Mouse (Mus musculus) layer of hippocampus, postnatal 10 days (tissue): Measurements from ENCODE around the gene Rpl27a. TPM values are rescaled to one million over a fixed set of nuclear protein-coding genes. Genes with fewer than 3 reads are reported as not detected.

Experiments used
- DNase-seq, 2 experiments: peaks; one replicate each; pipeline ENCODE4 v3.0.0; 2021; ENCODE audit warnings: low spot score in 2 of 2
- long read RNA-seq: library from polyadenylated mRNA; stranded (forward); transcript quantifications from one replicate; pipeline ENCODE4 v2.0.0, GENCODE M21; 2023
- total RNA-seq, 2 experiments: library from RNA; stranded (reverse); gene quantifications; 2 replicates each; pipeline ENCODE4 v1.2.3; 2021

Rpl27a gene
- total RNA-seq, result 100 to 1,000 TPM; 148 to 164 TPM
- long read RNA-seq, transcript Rpl27a-203 (5 exons, 1,158 nt), result major isoform, 225 of 240 reads
- long read RNA-seq, partial matches to known transcripts, result 11 of 240 reads
- long read RNA-seq, other reads (novel, unspliced or antisense), result 4 of 240 reads

DNA sequence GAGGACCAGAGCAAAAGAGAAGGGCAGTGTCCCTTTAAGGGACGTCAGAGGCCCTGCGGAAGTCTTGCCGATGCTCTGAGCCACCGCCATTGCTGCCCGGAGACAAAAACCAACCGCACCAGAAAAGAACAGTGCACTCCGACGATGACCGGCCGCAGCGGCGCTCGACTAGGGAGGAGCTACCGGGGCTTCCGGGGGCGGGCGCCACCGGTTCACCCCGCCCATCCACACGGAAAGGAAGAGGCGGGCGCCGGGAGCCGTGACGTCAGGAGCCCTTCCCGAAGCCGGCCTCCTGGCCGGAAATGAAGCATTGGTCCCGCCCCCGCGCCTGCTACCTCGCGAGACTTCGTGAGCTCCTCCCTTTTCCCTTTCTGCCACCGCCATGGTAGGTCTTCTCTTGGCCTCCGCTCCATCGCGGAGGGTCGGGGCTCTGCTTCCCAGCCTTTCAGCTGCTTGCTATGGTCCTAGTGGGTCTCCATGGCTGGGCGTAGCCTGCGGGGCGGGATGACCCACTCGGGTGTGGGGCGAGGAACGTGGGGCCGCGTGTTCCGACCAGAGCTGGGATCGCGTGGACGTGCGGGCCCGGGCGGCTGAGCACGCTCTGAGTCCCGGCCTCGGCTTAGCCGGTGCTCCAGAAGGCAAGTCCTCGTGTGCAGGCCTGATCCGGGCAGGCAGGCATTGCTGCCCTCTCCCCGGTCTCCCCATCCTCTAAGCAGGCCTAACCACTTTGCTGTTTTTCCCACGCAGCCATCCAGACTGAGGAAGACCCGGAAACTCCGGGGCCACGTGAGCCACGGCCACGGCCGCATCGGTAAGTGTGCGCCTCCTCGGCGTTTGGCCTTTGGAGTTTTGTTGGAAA, at the start of gene Rpl27a:
Gene Rpl27a (plus strand): TSS at position 310 of the 859 bp plus-strand sequence.
- peak; percentile 99 for DNase-seq

DNA sequence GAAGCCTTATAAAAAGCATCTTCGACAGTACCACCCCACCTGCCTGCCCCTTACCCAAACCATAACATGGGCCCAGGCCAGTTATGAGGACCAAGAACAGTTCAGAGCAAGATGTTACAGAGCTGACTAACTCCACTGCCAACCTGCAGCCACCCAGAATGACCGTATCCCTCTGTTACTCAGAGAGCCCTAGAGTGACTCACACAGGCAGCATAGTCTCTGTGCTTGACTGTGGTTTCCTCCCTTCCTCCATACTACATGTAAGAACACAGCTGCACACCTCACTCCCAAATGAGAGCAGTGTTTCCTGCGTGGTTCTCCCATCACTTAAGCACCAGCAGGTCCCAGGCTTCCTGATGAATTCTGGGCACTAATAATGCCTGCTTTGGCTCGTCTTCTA, 48.2 kb upstream of the Rpl27a start:
- no peak for DNase-seq

DNA sequence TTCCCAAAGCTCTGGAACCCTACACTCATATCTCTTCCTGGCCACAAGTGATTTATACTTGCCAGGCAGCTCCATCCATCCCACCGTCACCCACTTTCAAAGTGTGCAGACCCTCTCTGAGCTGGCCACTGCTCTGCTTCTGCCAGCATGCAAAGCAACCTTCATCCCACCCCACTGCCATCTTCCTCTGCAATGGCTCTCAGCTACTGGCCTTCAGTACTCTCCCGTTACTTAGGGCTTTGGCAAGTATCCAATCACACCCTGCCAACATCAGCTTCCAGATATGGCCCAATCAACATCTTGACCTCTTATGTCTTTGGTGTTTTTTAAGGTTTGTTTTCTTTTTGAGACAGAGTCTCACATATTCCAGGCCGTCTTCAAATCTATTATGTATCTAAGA, 41.0 kb upstream of the Rpl27a start:
- DNase-seq, result no peak

DNA sequence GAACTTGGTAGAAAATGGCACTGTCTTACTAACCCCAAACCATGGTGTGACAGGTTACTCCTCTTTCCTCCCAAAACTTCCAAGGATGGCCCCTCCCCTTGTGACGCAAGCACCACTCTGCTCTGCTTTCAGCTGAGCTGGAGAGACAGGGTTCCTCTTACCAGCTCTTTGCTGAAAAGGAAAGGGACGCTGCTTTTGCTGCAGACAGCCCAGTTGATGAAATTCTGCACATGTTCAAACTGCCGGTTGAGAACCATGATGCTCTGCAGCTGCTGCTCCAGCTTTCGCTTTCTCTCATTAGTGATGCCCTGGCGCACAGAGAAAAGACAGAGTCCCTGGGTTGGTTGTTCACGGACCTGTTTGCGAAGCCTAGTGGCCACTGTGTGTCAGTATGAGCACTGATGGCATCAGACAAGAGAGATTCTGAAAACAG, 38.2 kb upstream of the Rpl27a start:
- peak; percentile 36 to 43 for DNase-seq

DNA sequence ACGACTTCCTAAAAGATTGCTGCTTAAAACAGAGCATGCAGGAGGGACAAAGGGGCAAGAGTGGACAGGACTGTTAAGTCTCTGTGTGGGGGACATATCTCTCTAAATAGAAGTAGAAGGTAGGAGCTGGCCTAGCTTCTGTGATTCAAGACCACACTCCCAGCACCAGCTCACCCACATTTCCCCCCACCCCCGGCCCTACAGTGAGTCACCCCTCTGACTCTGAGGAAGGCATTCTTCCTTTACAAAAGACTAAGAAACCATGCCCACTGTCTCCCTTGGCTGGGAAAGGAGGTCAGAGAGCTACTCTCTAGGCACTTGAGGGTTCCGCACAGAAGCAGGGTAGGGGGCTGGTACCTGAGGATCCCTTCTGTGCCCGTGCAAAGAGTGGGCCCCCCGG, 34.7 kb upstream of the Rpl27a start:
- DNase-seq, result no peak

DNA sequence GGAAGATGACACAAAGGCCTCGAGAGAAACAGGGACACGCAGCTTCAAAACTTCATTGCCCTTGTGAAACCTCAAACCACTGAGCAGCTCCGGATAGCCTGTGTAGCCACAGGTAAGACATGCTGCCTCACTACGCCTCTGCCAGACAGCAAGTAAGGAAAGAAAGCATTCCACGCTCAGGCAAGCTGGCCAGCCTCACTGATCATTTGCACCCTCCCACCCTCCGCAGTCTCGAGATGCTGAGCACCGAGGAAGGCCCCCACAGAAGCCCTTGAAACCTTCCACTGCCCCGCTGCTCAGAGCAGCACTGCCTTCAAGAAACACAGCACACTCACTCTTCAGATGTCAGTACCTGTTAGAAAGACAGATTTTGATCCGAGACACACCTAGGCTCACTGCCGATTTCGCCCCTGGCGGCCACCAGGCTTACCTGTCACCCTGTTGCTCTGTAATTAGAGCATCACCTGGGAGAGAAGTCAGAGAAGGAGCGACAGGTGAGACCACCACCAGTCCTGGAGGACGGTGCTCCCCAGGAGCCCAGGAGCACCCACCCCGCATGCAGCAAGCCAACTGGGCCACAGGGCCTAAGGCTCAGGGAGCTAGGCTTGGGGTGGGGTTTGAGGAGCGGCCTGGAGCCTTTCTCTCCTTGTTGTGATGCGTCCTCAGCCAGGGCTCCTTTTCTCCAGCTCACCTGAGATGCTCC, 26.2 kb upstream of the Rpl27a start:
- no peak for DNase-seq

DNA sequence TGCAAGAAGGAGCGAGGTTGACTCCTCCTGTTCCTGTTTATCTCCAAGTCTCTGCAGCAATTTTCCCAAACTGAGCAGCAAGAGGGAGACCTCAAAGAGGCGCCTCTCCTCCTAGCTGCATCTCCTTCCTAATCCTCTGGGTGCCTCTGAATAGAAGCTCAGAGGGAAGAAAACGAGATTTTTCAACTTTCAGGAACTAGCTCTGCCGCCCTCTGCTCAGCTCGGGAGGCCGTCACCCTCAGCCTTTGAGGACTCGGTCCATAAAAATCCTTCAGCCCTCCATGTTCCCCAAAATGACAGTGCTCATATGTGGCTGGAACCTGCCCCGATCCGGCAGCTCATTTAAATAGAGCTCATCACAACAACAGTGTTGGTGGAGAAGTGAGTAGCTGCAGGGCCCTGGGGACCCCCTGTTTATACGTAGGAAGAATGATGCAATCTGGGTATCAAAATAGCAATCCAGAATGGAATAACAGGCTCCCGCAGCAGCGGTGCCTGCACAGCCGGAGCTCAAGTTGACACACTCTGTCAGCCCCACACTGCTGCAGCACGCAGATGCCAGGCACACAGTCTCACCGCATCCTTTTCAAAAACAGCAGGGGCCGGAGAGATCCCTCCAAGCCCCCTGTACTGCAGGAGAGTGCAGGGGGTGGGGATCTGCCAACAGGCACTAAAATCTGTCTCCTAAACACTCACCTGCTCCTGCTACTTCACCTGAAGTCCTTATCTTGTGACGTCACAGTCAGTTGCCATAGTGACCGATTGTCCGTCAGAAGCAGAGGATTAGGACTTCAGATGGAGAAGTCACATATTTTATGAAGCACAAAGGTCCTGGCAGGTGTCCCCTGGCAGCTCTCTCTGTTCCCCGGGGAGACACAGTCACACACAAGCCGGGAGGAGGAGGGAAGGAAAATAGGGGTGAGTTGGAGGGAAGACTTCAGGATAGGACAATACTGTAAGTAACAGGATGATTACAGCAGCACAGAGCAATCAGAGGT, 25.3 kb upstream of the Rpl27a start:
- DNase-seq, result peak; percentile 41 to 44

DNA sequence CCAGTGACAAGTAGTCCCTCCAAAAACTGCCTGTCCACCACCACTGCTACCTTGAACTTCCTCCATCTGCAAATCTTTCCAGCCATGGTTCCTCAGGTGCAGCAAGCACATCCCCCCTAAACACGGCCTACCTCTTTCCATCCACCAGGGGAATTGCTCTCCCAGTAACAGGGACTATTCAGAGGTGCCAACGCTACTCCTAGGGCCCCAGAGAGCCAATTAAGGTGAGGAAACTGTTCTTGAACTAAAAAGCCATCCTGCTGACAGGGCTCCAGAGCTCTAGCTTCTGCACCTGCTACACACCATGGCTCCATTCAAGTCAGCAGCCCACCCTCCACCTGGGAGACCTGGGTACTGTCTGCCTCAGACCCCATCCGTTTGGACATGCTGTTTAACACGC, 21.4 kb upstream of the Rpl27a start:
- DNase-seq, result no peak

DNA sequence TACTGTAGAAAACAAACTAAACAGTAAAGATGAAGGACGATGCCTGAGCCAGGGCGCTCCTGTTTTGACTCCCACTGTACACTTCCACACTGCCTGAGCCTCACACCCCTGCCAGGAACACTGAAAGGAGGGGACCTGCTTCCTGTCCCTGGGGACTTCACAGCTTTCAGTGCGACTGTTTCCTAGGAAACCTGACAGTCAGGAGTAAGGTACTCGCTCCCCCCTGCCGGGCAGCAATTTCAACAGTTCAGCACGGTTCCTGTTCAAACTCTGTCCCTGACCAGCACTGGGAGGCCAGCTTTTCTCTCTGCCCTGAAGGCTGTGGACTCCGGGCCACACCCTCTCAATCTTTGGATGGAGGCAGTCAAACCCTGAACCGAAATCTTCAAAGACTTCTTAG, 11.8 kb upstream of the Rpl27a start:
- DNase-seq, result no peak

DNA sequence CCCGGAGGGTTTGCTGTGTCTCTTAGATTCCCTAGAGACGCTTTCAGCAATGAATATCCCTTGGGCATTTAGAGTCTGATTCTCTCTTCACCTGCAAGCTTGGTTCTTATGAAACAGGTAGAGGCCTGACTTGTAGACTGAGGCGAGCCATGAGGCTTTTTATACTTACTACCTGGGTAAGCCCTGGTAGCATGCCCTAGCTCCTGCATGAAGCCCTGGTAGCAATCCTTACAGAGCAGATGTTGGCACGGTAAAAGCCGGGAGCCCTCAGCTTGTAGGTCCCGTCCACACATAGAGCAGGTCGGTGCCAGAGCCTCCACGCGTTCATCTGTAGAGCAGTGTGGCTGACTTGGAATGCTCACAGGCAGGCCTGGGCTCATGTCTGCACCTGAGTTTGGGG, 11.4 kb upstream of the Rpl27a start:
- DNase-seq, result no peak

DNA sequence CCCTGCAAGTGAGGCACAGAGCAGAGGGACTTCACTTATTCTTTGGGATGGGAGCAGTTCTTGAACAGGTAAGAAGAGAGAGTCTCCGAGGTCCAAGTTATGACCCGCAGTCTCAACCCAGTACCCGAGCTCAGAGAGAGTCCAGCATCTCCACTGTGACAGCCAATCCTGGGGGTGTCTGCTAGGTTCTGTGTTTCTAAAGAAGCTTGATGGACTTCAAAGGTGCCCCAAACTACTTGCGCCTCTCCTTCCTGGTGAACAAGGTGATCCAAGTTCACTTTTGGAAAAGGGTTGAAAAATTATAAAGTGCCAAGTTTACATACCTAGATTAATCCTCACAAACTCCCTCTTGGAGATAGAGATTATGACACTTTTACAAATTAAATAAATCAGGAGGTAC, 10.9 kb upstream of the Rpl27a start, which contains the start of gene Trim66:
Gene Trim66 (minus strand): TSS at position 101 of the 400 bp plus-strand sequence.
- no peak for DNase-seq

DNA sequence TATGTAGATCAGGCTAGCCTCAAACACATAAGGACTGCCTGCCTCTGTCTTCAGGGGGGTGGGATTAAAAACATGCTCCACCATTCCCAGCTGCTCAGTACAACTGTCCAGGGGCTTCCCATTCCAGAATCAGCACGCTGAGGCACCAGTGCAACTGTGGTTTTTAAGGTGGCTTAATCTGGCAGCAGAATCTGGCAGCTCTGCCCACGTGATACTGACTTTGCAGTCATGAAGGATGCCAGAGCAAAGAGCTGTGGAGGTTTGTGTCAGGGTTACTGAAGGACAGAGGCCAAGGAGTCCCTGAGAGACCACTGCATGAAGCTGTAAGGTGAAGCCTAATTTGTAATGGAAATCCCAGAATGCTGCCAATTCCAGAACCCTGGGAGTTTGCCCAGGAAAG, 8.1 kb upstream of the Rpl27a start:
- DNase-seq, result no peak

DNA sequence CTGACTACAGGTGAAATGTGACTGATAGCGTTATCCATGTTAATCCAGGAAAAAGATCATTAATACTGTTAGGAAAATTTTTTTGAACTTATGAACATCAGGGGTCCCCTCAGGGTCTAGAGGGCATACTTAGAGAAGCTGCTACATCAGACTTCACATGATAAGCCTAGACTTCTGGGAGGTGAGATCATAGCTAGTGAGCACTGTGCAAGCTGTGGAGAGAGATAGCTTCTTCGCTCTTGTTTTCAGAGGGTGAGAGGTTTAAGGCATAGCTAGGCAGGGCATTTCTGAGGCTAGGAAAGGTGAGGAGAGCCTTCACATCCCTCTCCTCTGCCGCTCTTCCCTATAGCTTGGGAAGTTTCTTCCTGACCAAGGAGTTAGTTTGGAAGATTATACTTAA, 7.1 kb upstream of the Rpl27a start:
- no peak for DNase-seq

DNA sequence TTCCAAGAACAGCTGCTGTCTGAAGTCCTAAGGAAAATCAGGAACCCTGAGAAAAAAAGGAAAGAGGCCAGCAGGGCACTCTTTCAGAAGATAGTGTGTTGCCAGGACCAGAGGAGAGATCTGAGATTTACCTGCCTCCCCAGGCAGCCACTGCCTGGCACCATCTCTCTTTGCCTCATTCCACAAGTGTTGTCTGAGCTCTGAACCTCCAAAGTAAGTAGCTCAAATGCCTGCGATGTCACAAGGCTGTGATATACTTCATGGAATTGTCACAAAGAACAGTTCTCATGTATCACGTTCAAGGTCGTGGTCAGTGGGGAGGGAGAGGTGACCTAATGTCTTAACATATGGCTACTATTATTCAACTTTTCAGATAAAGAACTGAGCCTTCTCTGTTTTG, 2.4 kb upstream of the Rpl27a start:
- no peak for DNase-seq

DNA sequence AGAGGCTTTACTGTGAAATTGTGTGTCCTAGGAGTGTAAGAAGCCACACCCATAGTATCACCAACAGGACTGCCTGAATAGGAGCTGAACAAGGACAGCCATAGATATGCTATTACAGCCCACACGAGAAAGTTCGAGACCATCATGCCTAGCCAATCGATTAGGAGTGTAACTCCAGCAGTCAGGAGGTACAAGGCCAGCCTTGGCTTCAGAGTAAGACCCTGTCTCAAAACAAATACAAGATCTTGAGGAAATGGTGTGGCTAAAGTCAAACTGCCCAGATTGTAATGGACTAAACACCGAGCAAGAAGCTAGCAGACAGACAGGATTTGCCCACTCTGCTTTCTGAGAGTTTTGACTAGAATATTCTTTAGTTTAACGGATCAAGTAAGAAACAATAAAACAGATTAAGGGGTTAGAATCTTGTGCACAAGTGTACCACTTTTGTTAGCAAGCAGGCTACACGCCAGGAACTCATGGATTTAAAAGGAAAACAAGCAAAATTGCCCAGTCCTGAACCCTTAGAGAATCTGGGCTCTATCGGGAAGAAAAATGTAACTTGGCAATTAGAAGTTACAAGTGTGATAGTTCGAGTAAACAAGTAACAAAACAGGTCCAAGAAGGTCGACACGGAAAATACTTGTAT, 788 bp upstream of the Rpl27a start:
- DNase-seq, result no peak

DNA sequence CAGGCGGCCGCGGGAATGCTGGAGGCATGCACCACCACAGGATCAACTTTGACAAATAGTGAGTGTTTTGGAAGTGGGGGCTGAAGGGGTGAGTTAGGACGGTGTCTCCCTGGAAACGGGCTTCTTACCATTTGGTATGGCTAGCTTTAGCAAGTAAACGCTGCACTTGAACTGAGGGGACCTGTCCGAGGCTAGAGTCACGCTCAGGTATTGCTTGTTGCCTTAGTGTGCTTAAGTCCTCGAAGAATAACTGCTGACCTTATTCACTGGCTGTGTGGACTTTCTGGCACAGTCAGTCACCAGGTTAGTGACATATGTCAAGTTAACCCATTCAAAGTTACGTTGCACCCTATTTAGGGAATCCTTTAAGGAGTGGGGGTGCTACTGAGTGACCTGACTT, 989 bp downstream of the Rpl27a start:
- DNase-seq, result no peak

DNA sequence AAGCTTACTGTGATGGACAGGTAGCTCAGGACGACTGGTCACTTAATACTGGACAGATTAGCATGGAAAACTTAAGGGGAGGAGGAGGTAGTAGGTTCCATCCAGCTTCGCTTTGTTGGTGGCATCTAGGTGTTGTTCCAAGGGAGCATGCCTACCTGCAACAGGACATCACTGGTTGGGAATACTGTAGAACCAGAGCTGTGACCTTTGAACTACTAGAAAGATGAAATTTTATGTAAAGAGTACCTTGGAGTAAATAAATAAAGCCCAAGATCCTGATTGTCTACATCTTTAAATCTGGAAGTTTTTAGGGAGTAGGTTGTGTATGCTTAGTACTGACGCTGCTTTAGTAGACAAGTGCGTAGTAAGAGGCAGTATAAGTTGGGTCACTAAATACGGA, 3.1 kb downstream of the Rpl27a start:
- no peak for DNase-seq

DNA sequence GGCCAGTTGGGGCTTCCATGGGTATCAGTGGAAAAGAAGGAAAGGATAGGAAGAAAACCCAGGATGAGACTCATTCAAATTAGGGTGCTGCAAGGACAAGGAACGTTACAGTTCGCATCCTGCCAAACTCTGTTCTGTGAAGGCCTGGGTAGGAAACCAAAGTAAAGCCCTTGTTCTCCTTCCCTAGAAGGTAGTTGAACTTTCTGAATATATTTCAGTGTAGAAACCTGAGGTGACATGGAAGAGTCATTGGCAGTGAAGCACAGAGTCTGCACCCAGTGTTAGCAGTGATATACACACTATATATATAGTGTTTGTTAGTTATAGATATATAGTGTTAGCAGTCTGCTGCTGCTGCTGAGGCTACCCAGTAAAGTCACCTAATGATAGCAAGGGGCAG, 4.4 kb downstream of the Rpl27a start:
- DNase-seq, result no peak

DNA sequence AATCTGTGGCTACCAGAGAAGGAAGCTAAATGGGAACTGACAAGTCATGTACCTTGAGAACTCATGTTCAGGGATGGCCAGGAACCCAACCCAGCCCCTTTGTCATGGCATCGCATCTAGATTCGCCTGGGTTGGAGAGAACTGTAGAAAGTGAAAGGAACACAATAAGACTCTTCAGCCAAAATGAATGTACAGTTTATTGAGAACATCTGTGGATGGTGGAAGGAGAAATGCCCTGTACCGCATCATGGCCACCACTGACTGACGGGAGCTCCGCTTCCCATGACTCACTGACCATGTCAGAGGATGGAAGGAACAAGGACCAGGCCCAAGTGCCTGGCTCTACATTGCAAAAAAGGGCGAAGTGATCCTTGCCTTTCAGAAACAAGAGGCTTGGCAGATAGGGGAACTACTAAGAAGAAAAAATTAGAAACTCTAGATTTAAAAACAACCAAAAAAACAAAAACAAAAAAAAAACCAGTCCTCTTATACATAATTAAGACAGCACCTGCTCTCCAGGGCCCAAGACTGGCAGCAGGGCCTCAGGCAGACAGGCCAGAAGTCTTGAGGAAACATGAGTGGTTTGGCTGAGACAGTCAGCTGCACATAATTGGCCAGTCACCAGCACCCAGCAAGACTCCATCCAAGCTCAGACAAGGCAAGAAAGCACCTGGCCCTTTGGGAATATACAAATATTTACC, 4.9 kb downstream of the Rpl27a start:
- DNase-seq, result no peak

DNA sequence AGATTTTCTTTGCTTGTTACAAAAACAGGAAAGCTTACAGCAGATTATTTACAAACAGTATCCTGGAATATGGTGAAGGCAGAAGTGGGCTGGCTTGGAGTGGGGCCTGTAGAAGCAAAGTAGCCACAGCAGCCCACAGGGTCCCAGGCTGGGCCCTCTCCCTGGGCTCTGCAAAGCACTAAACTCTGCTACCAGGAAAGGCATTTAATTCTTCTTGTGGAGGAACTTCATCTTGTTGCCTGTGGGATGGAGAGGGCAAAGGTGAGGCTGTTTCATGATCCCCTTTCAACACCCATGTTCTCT, 5.4 kb downstream of the Rpl27a start:
- no peak for DNase-seq
